Mouse (Mus musculus) liver, embryonic 14.5 days (tissue): ENCODE results near the gene Fbxl18. TPM values are rescaled to one million over a fixed set of nuclear protein-coding genes. Genes with fewer than 3 reads are reported as not detected.

ENCODE experiments used
- ATAC-seq: fragments of 200-750 bp; cut with Nextera tagmentation; 2 replicates; pipeline ENCODE4 v1.8.0; 2017; ENCODE audit warnings: moderate number of reproducible peaks, mild to moderate bottlenecking, moderate library complexity; ENCODE audit not compliant: insufficient read depth
- DNase-seq, 3 experiments: peaks; one replicate each; pipeline ENCODE4 v3.0.0-alpha.2; 2012 to 2013; ENCODE audit warnings: low read depth in 3 of 3, low spot score in 3 of 3
- H3K27ac ChIP-seq: fragments of 300-500 bp; sonication (generic); 2 replicates; pipeline ENCODE4 v1.5.1; 2014; ENCODE audit warnings: moderate library complexity, mild to moderate bottlenecking, control low read depth, inconsistent platforms
- H3K27me3 ChIP-seq: fragments of 300-500 bp; sonication (generic); 2 replicates; pipeline ENCODE4 v1.6.1; 2014; ENCODE audit warnings: mild to moderate bottlenecking, low read length, moderate library complexity; ENCODE audit not compliant: control insufficient read depth, insufficient read depth
- H3K36me3 ChIP-seq: fragments of 300-500 bp; sonication (generic); replicated peaks from 2 replicates; pipeline ENCODE4 v1.6.1; 2014; ENCODE audit warnings: low read depth; ENCODE audit not compliant: control insufficient read depth, insufficient read depth
- H3K4me1 ChIP-seq, 2 experiments: fragments of 200-500 bp in 1 of 2; fragments of 300-500 bp in 1 of 2; sonication (generic) in 1 of 2; replicated peaks; 2 replicates each; pipeline ENCODE4 v1.6.1; 2012 to 2014; ENCODE audit warnings: antibody characterized with exemption in 1 of 2, inconsistent platforms in 1 of 2, low read length in 1 of 2; ENCODE audit not compliant: control insufficient read depth in 2 of 2, insufficient read depth in 2 of 2
- H3K4me2 ChIP-seq: fragments of 300-500 bp; sonication (generic); 2 replicates; pipeline ENCODE4 v1.6.1; 2014; ENCODE audit warnings: low read depth, mild to moderate bottlenecking, control low read depth, moderate library complexity
- H3K4me3 ChIP-seq, 2 experiments: fragments of 200-500 bp in 1 of 2; fragments of 300-500 bp in 1 of 2; sonication (generic) in 1 of 2; 2 replicates each; pipeline ENCODE4 v1.5.1; 2012 to 2014; ENCODE audit warnings: low read depth in 2 of 2, low read length in 2 of 2, mild to moderate bottlenecking in 2 of 2, control low read depth in 1 of 2, inconsistent platforms in 1 of 2, moderate library complexity in 1 of 2; ENCODE audit not compliant: insufficient read depth in 1 of 2
- H3K9ac ChIP-seq: fragments of 300-500 bp; sonication (generic); replicated peaks from 2 replicates; pipeline ENCODE4 v1.6.1; 2014; ENCODE audit warnings: mild to moderate bottlenecking, control low read depth, moderate library complexity
- H3K9me3 ChIP-seq: fragments of 300-500 bp; sonication (generic); 2 replicates; pipeline ENCODE4 v1.6.1; 2016; ENCODE audit warnings: low read length, mixed read lengths; ENCODE audit not compliant: control insufficient read depth
- CTCF ChIP-seq: IDR thresholded peaks from 2 replicates; pipeline ENCODE4 v1.5.1; 2016; ENCODE audit warnings: antibody characterized with exemption, low read depth, control low read depth
- EP300 ChIP-seq: IDR thresholded peaks from 2 replicates; pipeline ENCODE4 v1.6.1; 2016; ENCODE audit warnings: antibody characterized with exemption, low read depth
- WGBS: fragments of 180-500 bp; shearing (Covaris S2); extraction: QIAGEN DNeasy Blood & Tissue Kit; methylation state at CpG from one replicate; pipeline ENCODE4 v1.1.7; 2014; ENCODE audit not compliant: insufficient replicate concordance; 5-methylcytosine and 5-hydroxymethylcytosine counted together
- polyA plus RNA-seq, 2 experiments: library from polyadenylated mRNA; depleted of rRNA in 1 of 2; stranded (reverse) in 1 of 2; unstranded in 1 of 2; fragments of >200 nt; fragmentation: Nextera tagmentation in 1 of 2; extraction: Ambion mirVana in 1 of 2; gene quantifications; 2 replicates each; pipeline versions ENCODE4 v1.2.1 to v1.2.3; 2012 to 2014

Fbxl18 gene
- polyA plus RNA-seq, 2 experiments = 1.6 to 1.9 TPM

- TF ChIP-seq CTCF = no peak
- TF ChIP-seq EP300 = no peak
- Histone ChIP-seq H3K4me2 (peak overlapping the region; percentile 85), H3K4me1 (peaks cover 25 to 33% of the 10 kb centered on the region in 2 experiments), H3K27ac (peak overlapping the region; percentile 91), H3K27me3 (no peaks in the 10 kb centered on the region), H3K9ac (peak overlapping the region; percentile 97), H3K9me3 (no peaks in the 10 kb centered on the region), H3K4me3 (peak overlapping the region; percentile 75 to 97), H3K36me3 (peaks cover 54% of the 10 kb centered on the region)
- ATAC-seq (no peak), DNase-seq (no peak)
- WGBS = 82% methylated on average over 19 of the region's 19 CpGs
Observed at GRCm38 (mm10) chr5:142904208-142905037, 9.2 kb upstream of the Fbxl18 start.

GRCm38 (mm10) chr5:142903470-142904207 is 8.4 kb upstream of the Fbxl18 start:
- Histone ChIP-seq H3K4me1 (peaks cover 17 to 25% of the 10 kb centered on the region in 2 experiments), H3K36me3 (peaks cover 57% of the 10 kb centered on the region), H3K27ac (no peak overlapping the region), H3K4me2 (peak overlapping the region; percentile 85), H3K27me3 (no peaks in the 10 kb centered on the region), H3K9me3 (no peaks in the 10 kb centered on the region), H3K9ac (no peak overlapping the region), H3K4me3 (peak overlapping the region; percentile 24 to 97)
- no peak for TF ChIP-seq CTCF
- TF ChIP-seq EP300 = no peak
- WGBS = 84% methylated on average over 14 of the region's 14 CpGs
- no peak for ATAC-seq
- DNase-seq = no peak

- DNase-seq = no peak
- no peak overlapping the region for H3K9ac ChIP-seq
- H3K4me1 ChIP-seq = peaks cover 8 to 16% of the 10 kb centered on the region in 2 experiments; a peak in 3 of 4 replicates
- H3K4me3 ChIP-seq = no peak overlapping the region
- WGBS = 65% methylated on average over 5 of the region's 5 CpGs
- no peak; the same call in 1 of the 2 replicates for TF ChIP-seq EP300
- no peak for TF ChIP-seq CTCF
- H3K36me3 ChIP-seq = peaks cover 57% of the 10 kb centered on the region
- no peaks in the 10 kb centered on the region for H3K9me3 ChIP-seq
- H3K27ac ChIP-seq = peak overlapping the region; percentile 7; the same call in 1 of the 2 replicates
- H3K27me3 ChIP-seq = no peaks in the 10 kb centered on the region
- ATAC-seq = no peak
- H3K4me2 ChIP-seq = no peak overlapping the region
Observed at GRCm38 (mm10) chr5:142902506-142903314, 7.5 kb upstream of the Fbxl18 start.

- Histone ChIP-seq H3K27ac (peak overlapping the region; percentile 7; the same call in 1 of the 2 replicates), H3K4me3 (no peak overlapping the region), H3K9me3 (no peaks in the 10 kb centered on the region), H3K9ac (no peak overlapping the region), H3K4me1 (peaks cover 1 to 10% of the 10 kb centered on the region in 2 experiments; a peak in 3 of 4 replicates), H3K36me3 (peaks cover 57% of the 10 kb centered on the region), H3K27me3 (no peaks in the 10 kb centered on the region), H3K4me2 (no peak overlapping the region)
- WGBS = 39% methylated on average over 4 of the region's 4 CpGs
- ATAC-seq = no peak
- no peak; the same call in 1 of the 2 replicates for TF ChIP-seq EP300
- no peak for TF ChIP-seq CTCF
- no peak for DNase-seq
Observed at GRCm38 (mm10) chr5:142901846-142902505, 6.8 kb upstream of the Fbxl18 start.
